Mouse (Mus musculus) 3T3-L1 (cell line): ENCODE measurements around the gene Rtl10.
"Not testable (repeated sequence)": the region's sequence is repeated elsewhere in the genome, so short reads cannot be mapped to it uniquely, and the experiment has no call there.

Experiments
- DNase-seq: peaks from one replicate; pipeline ENCODE4 v3.0.0-alpha.2; 2015; ENCODE audit warnings: low read depth, low spot score

The Rtl10 gene

GRCm38 (mm10) chr16:18482431-18482830 lies 16.3 kb upstream of the Rtl10 start:
- peak; percentile 85 for DNase-seq

DNA sequence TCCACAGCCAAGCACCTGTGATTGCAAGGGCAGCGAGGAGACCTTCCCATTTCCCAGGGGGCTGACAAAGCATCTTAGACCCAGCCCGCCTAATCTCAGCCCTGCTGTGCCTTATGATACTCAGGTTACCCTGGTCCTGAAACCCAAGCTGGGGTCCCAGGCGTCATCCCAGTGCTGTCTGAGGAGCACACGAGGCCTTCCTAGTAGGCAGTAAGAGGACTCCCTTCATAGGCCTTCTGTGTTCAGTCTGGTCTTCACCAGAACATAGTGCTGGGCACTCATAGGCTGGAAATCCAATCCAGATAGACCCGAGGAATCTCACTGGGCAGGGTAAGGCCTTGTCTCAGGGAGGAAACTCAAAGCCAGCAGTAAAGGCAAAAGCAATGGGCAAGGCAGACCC lies 14.9 kb upstream of the Rtl10 start:
- DNase-seq, result no peak

DNA sequence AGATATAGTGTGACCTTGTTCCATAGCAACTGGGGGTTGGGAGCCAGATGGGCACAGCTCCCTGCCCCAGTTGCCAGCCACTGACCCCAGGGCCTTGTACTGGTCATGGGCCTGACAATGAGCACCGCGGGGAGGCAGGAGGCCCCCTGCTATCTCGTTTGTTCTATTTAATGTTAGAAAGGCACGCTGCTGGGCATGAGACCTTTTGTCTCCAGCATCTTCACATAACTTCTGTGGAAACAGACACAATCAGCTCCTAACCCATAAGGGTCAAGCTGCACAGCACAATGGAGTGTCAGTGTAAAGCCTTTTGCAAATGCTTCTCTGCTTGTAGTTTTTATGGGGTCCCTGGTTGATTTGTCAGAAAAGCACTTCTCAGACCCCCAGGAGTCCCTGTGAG lies 14.3 kb upstream of the Rtl10 start:
- no peak for DNase-seq

DNA sequence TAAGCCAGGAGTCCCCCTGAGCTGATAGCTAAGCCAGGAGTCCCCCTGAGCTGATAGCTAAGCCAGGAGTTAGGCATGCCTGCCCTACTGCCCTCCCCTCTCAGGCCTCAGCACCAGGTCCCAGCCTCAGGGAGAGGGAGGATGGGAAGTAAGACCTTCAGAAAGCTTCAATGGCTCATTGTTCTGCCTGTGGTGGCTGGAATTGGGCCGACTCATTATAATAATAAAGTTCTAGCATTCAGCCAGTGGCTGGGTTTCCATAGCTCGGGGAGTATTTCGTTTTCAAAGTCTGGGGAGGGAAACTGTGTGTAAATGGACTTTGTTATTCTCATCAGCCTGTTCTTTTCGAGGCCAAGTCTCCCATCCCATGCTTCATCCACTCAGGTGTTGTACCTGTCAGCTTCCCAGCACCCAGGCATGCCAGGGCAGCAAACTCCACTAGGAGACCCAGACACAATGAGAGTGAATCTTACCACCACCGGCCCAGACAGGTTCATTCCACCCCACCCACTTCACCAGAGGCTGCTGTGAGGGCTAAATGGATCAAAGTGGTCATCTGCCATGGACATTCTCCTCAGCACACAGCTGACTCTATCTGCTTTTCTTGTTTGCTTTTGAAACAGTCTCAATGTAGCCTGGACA lies 13.8 kb upstream of the Rtl10 start:
- peak; percentile 76 for DNase-seq

DNA sequence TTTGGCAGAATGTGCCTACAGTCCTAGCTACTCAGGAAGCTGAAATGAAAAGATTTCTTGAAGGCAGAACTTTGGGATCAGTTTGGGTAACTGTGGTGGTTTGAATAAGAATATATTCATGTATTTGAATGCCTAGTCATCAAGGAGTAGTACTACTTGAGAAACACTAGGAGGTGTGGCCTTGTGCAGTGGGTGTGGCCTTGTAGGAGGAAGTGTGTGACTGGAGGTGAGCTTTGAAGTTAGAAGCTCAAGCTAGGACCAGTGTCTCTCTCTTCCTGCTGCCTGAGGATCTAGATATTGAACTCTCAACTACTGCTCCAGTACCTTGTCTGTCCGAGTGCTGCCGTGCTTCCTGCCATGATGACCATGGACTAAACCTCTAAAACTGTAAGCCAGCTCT lies 12.6 kb upstream of the Rtl10 start:
- no peak for DNase-seq

GRCm38 (mm10) chr16:18490281-18490680 lies 8.4 kb upstream of the Rtl10 start:
- no peak for DNase-seq

GRCm38 (mm10) chr16:18490894-18491293 lies 7.8 kb upstream of the Rtl10 start:
- DNase-seq, result no peak

- DNase-seq, result peak; percentile 60
These were observed 711 bp upstream of the Rtl10 start for GRCm38 (mm10) chr16:18497865-18498515.

- DNase-seq, result peak; percentile 40
These were observed 295 bp downstream of the Rtl10 start for GRCm38 (mm10) chr16:18498996-18499395.

DNA sequence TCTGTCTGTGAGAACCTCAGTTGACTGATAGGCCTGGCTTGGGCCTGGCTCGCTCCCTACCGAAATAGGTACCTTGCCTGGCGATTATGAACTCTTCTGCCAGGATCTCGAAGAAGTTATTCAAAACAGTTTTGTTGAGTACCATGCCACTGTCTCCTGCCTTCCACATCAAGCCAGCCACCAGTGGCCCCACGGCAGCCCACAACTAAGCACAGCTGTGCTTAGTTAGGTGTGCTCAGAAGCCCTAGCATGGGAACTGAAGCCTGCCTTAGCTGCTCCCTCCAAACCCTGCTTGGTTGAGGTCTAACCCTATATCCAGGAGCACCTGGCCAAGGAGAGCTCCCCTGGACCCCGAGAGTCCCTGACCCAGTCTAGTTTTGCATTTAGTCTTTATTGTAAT lies 2.8 kb downstream of the Rtl10 start:
- no peak for DNase-seq

DNA sequence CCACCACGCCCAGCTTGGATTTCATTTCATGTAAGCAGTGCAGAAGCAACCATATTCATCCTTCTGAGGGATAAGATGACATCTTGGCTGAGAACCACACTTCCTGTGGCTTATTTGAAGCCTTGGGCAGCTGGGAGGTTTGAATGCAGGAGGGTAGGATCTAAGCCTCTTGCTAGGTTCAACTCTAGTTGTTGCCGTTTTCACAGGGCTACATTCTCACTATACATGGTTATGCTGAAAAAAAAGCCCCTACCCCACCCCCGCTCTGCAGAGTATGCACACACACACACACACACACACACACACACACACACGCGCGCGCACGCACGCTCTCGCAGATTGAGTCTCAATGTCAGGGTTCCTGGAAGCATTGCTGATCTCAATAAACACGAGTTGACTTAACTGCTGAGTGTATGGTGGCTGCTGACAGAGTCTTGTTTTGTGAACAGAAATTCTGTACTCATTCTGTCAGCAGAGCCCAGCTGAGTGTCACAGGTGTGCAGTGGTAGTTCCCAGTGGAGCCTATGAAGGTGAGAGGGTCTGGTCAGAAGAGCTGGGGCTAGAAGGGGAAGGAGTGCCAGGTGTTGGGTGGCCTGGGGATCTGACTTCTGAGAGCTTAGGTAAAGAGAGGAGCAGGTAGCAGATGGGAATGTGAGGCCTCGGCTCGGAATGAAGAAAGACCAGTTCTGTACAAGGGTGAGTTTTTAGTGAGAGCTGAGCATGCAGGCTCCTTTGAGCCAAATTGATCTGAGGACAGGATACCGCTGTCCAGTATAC lies 5.1 kb downstream of the Rtl10 start:
- no peak for DNase-seq

DNA sequence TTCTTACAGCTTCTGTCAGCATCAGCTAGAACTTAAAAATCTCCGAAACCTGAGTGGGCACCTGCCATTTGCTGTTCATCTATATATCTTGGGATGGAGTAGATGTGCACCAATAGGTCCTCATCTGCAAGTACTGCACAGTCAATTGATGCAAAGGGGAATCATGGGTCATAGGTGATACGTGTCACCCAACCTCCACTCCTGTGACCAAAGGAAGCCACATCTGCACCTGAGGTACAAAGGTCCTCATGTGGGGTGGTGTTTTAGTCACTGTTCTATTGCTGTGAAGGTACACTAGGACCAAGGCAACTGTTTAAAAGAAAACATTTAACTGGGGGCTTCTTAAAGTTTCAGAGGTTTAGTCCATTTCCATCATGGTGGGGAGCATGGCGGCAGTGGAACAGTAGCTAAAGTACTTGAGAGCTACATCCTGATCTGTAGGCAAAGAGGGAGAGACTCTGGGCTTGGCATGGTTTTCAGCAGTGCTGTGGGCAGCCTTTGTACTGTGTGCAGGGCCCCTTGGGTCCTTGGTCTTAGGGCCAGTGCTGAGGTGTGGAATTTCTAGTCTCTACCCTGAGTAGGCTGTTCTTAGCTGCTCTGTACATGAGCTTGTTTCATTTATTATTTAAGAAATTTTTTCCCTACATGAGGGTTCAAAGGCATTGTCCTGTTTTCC lies 8.0 kb downstream of the Rtl10 start:
- DNase-seq, result no peak

- no peak for DNase-seq
These were observed 8.5 kb downstream of the Rtl10 start for GRCm38 (mm10) chr16:18507200-18507549.

GRCm38 (mm10) chr16:18511741-18512140 lies 13.0 kb downstream of the Rtl10 start:
- no peak for DNase-seq

DNA sequence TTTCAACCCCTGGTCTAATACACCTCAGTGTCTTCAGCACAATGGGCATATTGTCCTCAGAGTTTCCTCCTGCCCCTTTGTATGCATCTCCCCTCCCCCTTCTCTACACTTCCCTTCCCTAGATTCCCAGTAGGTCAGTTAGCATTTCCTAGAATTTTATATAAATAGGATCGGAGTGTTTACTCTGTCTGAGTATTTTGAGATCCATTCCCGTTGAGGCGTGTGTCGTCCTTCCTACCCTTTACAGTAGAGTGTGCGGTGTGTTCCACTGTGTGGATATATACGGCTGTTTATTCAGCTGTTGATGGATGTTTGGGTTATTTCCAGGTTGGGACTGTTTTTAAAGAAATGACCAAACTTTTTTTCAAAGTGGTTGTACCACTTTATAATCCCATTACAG lies 14.8 kb downstream of the Rtl10 start:
- peak; percentile 29 for DNase-seq

DNA sequence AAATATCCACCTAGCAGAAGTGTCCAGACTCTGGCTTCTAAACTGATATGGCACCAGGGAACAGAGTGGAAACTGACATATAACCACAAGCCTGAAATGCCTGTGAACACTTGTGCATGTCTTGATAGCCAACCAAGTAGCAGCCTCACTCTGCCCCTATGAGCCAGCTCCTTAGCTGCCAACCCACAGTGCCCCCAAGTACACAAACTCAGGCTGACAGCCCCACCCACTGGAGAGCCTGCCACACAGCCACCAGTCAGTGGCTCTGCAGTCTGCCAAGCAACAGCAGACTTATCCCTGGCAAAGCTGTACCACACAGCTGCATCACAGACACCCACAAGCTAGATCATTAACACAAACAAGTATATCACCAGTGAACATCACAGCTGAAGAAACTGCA lies 19.4 kb downstream of the Rtl10 start:
- peak; percentile 29 for DNase-seq

DNA sequence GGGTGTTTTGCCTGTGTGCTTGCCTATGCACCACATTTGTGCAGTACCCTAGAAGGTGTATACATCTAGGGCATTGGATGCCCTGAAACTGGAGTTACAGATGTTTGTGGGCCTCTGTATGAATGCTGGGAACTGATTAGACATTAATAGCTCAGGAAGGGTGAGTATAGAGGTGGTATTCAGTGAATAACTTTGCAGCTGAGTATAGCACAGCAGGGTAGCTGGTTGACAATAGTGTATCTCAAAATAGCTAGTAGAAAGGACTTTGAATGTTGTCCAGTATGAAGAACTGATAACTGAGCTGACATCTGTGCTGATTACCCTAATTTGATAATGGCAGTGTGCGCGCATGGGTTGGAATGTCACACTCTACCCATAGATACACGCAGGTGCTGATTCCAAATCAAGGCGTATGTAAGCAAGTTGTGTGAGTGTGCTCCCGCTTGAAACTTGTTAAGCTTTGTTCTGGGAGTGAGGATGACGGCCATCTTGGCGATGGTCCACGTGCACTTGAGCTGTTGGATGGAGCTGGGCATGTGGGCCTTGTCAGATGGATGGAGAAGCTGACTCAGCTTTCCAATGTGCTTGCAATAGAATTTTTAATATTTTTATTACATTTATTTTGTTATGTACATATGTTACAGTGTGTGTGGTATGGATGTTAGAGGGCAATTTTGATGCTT lies 25.0 kb downstream of the Rtl10 start:
- no peak for DNase-seq

- DNase-seq, result peak; percentile 64
These were observed 30.0 kb downstream of the Rtl10 start for GRCm38 (mm10) chr16:18528656-18529055.

GRCm38 (mm10) chr16:18533061-18533460 lies 34.4 kb downstream of the Rtl10 start:
- not testable (repeated sequence) for DNase-seq

DNA sequence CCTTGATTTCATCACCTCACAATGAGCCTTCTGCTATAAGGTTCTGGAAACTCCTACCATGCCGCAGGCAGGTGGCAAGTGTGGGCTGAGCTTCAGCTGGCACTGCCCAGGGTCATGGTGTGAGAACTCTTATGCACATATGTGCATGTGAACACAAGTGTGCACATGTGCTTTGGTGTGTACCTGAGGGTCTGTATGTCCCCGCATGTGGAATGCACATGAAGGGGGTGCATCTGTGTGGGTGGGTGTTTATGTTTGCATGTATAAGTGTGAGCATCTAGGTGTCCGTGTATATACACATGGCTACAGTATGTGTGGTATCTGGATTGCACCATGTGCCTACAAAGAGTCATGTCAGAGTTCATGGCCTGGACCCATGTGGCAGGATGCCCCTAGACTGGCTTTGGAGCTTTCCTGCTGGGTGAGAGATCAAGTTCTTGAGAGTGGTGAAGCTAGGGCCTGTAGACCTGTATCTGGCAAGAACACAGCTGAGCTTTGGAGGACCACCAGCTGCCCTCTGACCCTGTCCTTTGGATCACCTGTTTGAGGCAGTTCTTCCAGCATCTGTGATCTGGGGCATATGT lies 38.8 kb downstream of the Rtl10 start:
- no peak for DNase-seq

- DNase-seq, result no peak
These were observed 40.6 kb downstream of the Rtl10 start for GRCm38 (mm10) chr16:18539281-18539680.
